Mouse (Mus musculus): Measurements from ENCODE around the gene E2f4. TPM values are rescaled to one million over a fixed set of nuclear protein-coding genes. Genes with fewer than 3 reads are reported as not detected.

The E2f4 gene
- polyA plus RNA-seq, 1 experiment from 2014 or later: 69.9 TPM

DNA sequence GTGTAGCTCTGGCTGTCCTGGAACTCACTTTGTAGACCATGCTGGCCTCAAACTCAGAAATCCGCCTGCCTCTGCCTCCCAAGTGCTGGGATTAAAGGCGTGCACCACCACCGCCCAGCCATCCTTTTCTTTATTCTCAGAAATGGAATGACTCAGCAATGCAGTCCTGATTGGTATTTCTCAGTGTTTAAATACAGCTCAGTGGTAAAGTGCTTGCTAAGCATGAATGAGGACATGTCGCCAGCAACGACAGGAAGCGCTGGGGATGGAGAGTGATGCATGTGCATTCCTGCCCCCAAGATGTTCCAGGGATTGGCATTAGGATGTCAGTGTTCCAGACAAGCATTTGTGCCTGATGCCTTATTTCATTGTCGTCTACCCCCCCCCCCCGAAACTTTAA lies 5.9 kb downstream of the E2f4 start:
- H3K36me3 ChIP-seq: peaks cover 67% of the 10 kb centered on the region
- H3K9ac ChIP-seq: no peak overlapping the region
- H3K4me2 ChIP-seq (replicated peaks): no peak overlapping the region
- no peak for ATAC-seq (ENCODE audit: low FRiP score)
- H3K4me3 ChIP-seq: no peak overlapping the region
- H3K27me3 ChIP-seq: no peaks in the 10 kb centered on the region
- no peaks in the 10 kb centered on the region for H3K9me3 ChIP-seq (replicated peaks)
- peaks cover 21% of the 10 kb centered on the region for H3K4me1 ChIP-seq
- no peak overlapping the region for H3K27ac ChIP-seq
- WGBS: 90% methylated on average over 8 of the region's 8 CpGs

DNA sequence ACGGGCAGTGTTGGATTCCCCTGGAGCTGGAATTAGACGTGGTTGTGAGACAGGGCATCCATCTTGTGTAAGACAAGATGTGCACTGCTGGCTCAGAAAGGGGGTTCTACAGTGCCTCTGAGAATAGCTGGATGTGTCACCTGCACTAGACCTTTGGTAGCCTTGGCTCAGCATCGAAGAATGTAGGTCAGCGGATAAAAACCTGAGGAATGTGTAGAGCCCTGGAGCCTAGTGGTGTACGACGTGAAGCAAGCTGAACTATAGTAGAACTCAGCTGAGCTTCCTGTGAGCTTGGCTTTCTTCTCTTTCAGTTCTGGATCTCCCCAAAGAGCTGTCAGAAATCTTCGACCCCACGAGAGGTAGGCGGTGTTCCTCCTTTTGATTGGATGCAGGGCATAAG lies 6.4 kb downstream of the E2f4 start:
- Histone ChIP-seq H3K36me3 (peaks cover 70% of the 10 kb centered on the region), H3K4me2 (replicated peaks) (no peak overlapping the region), H3K27ac (no peak overlapping the region), H3K4me1 (peaks cover 16% of the 10 kb centered on the region), H3K9me3 (replicated peaks) (no peaks in the 10 kb centered on the region), H3K9ac (no peak overlapping the region), H3K27me3 (no peaks in the 10 kb centered on the region), H3K4me3 (no peak overlapping the region)
- ATAC-seq (ENCODE audit: low FRiP score): no peak
- WGBS: 86% methylated on average over 9 of the region's 9 CpGs

DNA sequence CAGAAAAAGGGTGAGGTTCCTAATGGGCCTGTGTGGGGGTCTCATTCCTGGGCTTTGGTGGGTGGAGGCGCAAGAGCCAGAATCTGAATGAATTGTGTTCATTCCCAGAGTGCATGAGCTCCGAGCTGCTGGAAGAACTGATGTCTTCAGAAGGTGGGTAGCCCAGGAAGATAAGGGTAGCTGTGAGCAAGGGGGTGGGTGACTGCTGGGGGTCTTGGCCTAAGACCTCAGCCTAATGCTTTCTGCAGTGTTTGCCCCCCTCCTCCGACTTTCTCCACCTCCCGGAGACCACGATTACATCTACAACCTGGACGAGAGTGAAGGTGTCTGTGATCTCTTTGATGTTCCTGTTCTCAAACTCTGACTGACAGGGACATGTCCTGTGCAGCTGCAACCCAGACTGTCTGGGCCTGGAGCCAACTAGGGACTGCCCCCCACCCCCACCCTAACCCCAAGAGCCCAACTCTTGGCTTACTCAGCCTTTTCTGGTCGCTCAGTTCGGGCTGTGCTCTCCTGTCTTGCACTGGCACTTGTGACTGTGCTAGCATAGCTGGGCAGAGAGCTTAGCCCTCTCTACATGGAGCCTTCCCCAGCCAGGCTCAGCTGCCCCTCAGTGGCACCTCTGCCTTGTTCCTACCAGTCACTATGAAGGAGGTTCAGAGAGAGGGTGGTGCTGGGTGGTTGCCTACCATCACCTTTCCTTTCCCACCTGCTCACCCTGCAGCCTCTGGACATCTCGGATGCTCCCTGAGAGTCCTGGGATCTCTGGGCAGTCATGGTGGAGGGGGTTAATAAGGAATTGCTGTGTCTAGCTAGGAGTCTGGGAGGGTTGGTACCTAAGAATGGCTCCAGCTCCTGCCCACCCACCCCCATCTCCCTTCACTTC lies 7.1 kb downstream of the E2f4 start:
- H3K4me1 ChIP-seq: peaks cover 13% of the 10 kb centered on the region
- no peak overlapping the region for H3K4me3 ChIP-seq
- no peak overlapping the region for H3K9ac ChIP-seq
- H3K9me3 ChIP-seq (replicated peaks): no peaks in the 10 kb centered on the region
- peak overlapping the region; percentile 9; the same call in 1 of the 2 replicates for H3K27ac ChIP-seq
- H3K4me2 ChIP-seq (replicated peaks): no peak overlapping the region
- no peaks in the 10 kb centered on the region for H3K27me3 ChIP-seq
- no peak for ATAC-seq (ENCODE audit: low FRiP score)
- WGBS: 81% methylated on average over 9 of the region's 9 CpGs
- peaks cover 75% of the 10 kb centered on the region for H3K36me3 ChIP-seq

DNA sequence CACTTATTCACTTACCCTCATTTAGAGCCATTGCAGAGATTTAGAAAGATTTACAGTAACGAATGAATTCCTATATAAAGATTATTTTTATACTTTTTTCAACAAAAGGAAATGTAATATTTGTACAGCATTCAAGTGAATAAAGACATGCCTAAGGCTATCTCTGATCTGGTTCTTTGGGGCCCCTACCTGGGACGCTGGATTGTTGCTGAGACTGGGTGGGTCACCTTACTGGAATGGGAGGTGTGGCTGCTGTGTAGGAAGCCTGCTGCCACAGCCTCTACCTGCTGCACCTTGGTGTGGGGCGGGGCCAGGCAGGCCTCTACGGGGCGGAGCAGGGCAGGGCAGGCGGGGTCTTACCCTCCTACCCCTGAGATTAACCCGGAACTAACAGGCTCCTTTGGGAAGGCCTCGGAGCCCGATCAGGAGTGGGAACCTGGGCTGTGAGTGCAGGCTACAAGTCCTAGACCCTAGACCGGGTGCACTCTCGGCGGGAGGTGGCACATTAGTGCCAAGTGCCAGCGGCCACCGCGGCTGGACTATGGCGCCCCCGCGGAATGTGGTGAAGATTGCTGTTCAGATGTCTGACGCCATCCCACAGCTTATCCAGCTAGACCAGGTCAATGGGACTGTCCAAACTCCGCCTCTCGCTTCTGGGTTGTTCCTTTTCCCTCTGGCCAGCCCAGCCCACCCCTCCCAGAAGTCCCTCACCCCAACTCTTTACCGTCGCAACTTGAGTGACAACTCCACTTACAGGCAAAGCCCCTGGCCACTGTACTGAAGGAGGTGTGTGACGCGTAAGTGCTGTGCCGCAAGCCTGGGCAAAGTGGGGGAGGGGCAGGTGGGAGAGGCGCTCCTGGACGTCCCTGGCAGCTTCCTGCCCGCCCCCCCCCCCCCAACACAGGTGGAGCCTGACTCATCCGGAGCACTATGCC lies 8.0 kb downstream of the E2f4 start, which contains the start of gene Elmo3:
Elmo3 (plus strand) TSS at position 391 of the 935 bp plus-strand sequence.
- Histone ChIP-seq H3K36me3 (peaks cover 75% of the 10 kb centered on the region), H3K27me3 (no peaks in the 10 kb centered on the region), H3K9ac (peak within 1 kb of the TSS; percentile 51), H3K27ac (peak within 1 kb of the TSS; percentile 37; the same call in 1 of the 2 replicates), H3K9me3 (replicated peaks) (no peaks in the 10 kb centered on the region), H3K4me2 (replicated peaks) (peak within 1 kb of the TSS; percentile 51), H3K4me3 (peak within 1 kb of the TSS; percentile 18), H3K4me1 (peaks cover 13% of the 10 kb centered on the region)
- ATAC-seq (ENCODE audit: low FRiP score): peak; percentile 56
- WGBS: 8% methylated on average over 27 of the region's 30 CpGs

DNA sequence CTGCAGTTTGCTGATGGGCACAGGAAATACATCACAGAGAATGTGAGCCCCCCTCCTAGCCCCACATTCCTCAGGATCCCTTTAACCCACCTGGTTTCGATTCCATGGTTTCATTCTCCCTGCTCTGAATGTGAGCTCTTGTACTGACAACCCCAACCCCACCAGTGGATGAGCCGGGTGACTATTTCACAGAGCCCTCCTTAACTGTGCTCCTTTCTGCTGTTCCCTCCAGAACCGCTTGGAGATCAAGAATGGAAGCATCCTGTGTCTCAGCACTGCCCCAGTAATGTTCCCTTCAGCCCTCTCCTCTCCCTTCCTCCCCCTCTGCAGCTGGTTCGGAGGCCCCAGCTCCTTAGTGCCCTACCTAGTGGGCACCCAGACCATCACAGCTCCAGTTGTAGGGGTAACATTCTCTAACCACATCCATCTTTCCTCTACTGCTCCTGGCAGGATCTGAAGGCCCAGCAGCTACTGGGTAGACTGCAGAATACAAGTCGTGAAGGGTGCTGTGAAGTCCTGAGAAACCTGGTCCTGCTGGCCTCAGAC lies 8.8 kb downstream of the E2f4 start:
- Histone ChIP-seq H3K9me3 (replicated peaks) (no peaks in the 10 kb centered on the region), H3K27ac (peak overlapping the region; percentile 37; the same call in 1 of the 2 replicates), H3K4me2 (replicated peaks) (peak overlapping the region; percentile 51), H3K4me1 (peaks cover 13% of the 10 kb centered on the region), H3K27me3 (no peaks in the 10 kb centered on the region), H3K36me3 (peaks cover 74% of the 10 kb centered on the region), H3K9ac (peak overlapping the region; percentile 51; the same call in 1 of the 2 replicates), H3K4me3 (peak overlapping the region; percentile 18)
- peak; percentile 17; the same call in 1 of the 2 replicates for ATAC-seq (ENCODE audit: low FRiP score)
- WGBS: 60% methylated on average over 5 of the region's 5 CpGs

DNA sequence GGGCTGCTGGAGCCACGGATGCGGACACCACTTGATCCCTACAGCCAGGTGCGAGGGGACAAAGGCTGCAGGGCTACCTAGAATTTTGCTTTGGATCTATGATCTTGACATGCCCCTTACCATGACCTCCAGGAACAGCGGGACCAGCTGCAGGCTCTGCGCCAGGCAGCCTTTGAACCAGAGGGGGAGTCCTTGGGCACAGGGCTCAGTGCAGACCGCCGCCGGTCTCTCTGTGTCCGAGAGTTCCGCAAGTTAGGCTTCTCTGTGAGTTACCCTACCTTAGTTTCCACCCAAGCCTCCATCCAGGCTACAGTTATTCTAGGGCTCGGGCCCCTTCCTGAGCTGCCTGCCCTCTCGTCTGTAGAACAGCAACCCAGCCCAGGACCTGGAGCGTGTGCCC lies 10.2 kb downstream of the E2f4 start:
- Histone ChIP-seq H3K36me3 (peaks cover 75% of the 10 kb centered on the region), H3K4me1 (peaks cover 13% of the 10 kb centered on the region), H3K9me3 (replicated peaks) (no peaks in the 10 kb centered on the region), H3K27me3 (no peaks in the 10 kb centered on the region), H3K9ac (no peak overlapping the region), H3K4me2 (replicated peaks) (no peak overlapping the region), H3K27ac (no peak overlapping the region), H3K4me3 (no peak overlapping the region)
- ATAC-seq (ENCODE audit: low FRiP score): no peak
- WGBS: 91% methylated on average over 13 of the region's 13 CpGs

DNA sequence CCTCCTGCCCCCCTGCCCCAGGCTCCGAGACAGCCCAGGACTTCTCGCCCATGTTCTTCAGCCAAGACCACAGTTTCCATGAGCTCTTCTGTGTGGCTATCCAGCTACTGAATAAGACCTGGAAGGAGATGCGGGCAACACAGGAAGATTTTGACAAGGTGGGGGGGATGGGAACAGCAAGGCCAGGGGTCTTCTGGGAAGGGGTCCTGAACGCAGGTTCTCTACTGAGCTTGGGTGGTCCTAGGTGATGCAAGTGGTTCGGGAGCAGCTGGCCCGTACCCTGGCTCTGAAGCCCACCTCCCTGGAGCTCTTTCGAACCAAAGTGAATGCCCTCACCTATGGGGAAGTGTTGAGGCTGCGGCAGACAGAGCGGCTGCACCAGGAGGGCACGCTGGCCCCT lies 11.0 kb downstream of the E2f4 start:
- ATAC-seq (ENCODE audit: low FRiP score): no peak
- peaks cover 77% of the 10 kb centered on the region for H3K36me3 ChIP-seq
- peaks cover 13% of the 10 kb centered on the region for H3K4me1 ChIP-seq
- no peaks in the 10 kb centered on the region for H3K27me3 ChIP-seq
- H3K9ac ChIP-seq: no peak overlapping the region
- H3K27ac ChIP-seq: no peak overlapping the region
- H3K9me3 ChIP-seq (replicated peaks): no peaks in the 10 kb centered on the region
- no peak overlapping the region for H3K4me3 ChIP-seq
- no peak overlapping the region for H3K4me2 ChIP-seq (replicated peaks)
- WGBS: 93% methylated on average over 10 of the region's 10 CpGs

DNA sequence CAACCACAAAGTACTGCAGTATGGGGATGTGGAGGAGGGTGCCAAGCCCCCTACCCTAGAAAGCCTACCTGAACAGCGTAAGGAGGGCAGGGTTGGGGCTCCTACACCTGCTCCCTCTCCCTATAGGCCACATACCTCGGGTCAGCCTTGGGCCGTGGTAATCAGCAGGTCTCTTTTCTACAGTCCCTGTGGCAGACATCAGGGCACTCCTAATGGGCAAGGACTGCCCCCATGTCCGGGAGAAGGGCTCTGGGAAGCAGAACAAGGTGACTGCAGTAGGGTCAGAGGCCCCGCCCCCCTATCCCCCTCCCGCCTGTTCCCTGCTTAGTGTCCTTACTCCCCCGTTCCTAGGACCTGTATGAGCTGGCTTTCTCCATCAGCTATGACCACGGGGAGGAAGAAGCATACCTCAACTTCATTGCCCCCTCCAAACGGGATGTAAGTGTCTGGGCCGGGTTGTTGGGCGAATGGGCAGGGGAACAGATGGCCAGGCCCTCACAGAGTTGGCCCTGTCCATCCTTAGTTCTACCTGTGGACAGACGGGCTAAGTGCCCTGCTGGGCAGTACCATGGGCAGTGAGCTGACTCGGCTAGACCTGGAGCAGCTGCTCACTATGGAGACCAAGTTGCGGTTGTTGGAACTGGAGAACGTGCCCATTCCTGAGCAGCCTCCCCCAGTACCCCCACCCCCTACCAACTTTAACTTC lies 11.8 kb downstream of the E2f4 start:
- H3K27me3 ChIP-seq: no peaks in the 10 kb centered on the region
- 86% methylated on average over 15 of the region's 15 CpGs for WGBS
- no peak overlapping the region for H3K4me3 ChIP-seq
- peaks cover 13% of the 10 kb centered on the region for H3K4me1 ChIP-seq
- no peak overlapping the region for H3K4me2 ChIP-seq (replicated peaks)
- no peak for ATAC-seq (ENCODE audit: low FRiP score)
- H3K9ac ChIP-seq: no peak overlapping the region
- H3K36me3 ChIP-seq: peaks cover 76% of the 10 kb centered on the region
- no peaks in the 10 kb centered on the region for H3K9me3 ChIP-seq (replicated peaks)
- H3K27ac ChIP-seq: no peak overlapping the region

DNA sequence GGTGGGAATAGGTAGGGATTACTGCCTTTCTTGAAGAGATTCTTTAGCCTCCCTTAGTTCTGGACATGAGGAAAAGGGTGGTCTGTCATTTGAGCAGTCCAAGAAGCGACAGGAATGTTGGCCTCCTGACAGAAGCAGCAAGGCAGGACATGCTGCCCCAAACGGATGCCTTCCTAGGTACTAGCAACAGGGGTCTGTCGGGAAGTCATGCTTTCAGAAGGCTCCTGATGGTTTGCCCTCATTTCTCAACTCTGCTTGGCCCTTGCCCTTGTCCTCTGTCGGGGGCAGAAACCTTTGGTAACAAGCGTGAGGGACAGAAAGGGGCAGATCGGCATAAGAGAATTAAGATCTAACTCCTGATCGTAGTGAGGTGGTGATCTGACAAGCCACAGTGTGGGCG lies 12.7 kb downstream of the E2f4 start:
- no peaks in the 10 kb centered on the region for H3K9me3 ChIP-seq (replicated peaks)
- peaks cover 13% of the 10 kb centered on the region for H3K4me1 ChIP-seq
- peaks cover 80% of the 10 kb centered on the region for H3K36me3 ChIP-seq
- H3K27ac ChIP-seq: no peak overlapping the region
- ATAC-seq (ENCODE audit: low FRiP score): no peak
- no peak overlapping the region for H3K4me3 ChIP-seq
- 81% methylated on average over 8 of the region's 8 CpGs for WGBS
- no peak overlapping the region for H3K9ac ChIP-seq
- H3K27me3 ChIP-seq: no peaks in the 10 kb centered on the region
- no peak overlapping the region for H3K4me2 ChIP-seq (replicated peaks)

DNA sequence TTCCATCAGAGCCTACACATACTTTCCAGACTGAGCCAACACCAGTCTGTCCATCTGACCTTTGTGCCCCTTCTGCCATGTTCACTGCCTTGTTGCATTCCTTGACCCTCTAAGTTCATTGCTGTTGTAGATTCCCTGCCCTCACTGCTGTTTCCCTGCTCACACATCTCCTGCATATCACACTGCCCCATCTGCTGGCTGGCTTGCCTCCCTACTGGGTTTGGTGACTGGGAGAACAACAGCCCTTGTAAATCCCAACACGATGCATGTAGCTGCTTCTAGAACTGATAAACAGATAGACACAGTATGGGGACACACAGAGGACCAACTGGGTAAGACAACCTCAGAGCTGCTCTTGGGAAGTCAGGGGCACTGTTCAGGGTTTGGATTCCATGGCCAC lies 14.3 kb downstream of the E2f4 start:
- H3K9ac ChIP-seq: no peak overlapping the region
- no peak for ATAC-seq (ENCODE audit: low FRiP score)
- no peaks in the 10 kb centered on the region for H3K27me3 ChIP-seq
- WGBS: 89% methylated on average over 1 of the region's 1 CpGs
- H3K9me3 ChIP-seq (replicated peaks): no peaks in the 10 kb centered on the region
- H3K4me2 ChIP-seq (replicated peaks): no peak overlapping the region
- H3K4me3 ChIP-seq: no peak overlapping the region
- H3K27ac ChIP-seq: no peak overlapping the region
- peaks cover 88% of the 10 kb centered on the region for H3K36me3 ChIP-seq
- H3K4me1 ChIP-seq: no peaks in the 10 kb centered on the region

DNA sequence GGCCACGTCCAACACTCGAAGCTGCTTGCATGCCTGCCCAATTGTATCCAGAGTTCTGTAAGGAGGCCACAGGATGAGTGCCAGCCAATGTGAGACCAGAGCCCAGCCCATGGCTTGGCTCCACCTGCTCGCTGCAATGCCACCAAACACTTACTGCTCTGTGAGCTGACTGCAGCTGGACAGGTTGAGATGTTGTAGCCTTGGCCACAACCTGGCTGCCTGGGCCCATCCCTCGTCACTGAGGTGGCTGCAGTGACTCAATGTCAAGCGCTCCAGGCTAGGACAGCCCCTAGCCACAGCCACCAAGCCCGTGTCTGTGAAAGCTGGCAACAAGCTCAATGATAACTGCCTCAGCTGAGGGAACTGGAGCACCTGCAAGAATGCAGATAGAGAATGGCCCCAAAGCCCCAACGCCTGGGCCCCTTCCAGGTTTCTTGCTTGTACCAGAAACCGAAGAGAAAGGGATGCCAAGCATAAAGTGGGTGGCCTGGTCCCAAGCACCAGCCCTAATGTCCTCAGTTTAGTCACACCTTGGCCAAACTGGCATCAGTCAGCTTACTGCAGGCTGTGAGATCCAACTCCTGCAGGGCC lies 15.5 kb downstream of the E2f4 start:
- Histone ChIP-seq H3K9ac (no peak overlapping the region), H3K9me3 (replicated peaks) (no peaks in the 10 kb centered on the region), H3K4me1 (no peaks in the 10 kb centered on the region), H3K4me3 (no peak overlapping the region), H3K4me2 (replicated peaks) (no peak overlapping the region), H3K27ac (no peak overlapping the region), H3K36me3 (peaks cover 78% of the 10 kb centered on the region), H3K27me3 (no peaks in the 10 kb centered on the region)
- ATAC-seq (ENCODE audit: low FRiP score): no peak
- WGBS: 94% methylated on average over 8 of the region's 8 CpGs
